Mouse (Mus musculus) embryo, embryonic 10.5 days (tissue): ENCODE data around the gene Gm3591.
"Not testable (repeated sequence)": the region's sequence is repeated elsewhere in the genome, so short reads cannot be mapped to it uniquely, and the experiment has no call there.

Experiments used
- DNase-seq: peaks from one replicate; pipeline ENCODE4 v3.0.0-alpha.2; 2015; ENCODE audit warnings: low spot score

The Gm3591 gene

DNA sequence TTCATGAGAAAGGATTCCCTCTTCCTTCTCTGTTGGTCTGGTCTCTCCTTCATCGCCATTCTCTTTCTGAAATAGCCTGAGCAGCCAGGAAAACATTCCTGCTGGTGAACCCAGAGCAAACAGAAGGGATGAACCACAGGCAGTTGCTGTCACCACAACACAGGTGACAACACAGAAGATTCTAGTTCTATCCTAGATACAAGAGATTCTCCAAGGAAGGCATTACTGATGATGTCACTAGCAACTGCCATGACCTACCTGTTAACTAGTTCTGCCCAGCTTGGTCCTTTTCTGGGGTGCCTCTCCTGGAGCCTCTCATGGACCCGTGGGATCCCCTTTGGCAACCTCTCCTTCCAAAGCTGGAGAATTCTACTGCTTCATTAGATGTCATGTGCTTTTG lies at the start of gene Gm3591:
Gm3591 (minus strand) TSS at position 101 of the 400 bp plus-strand sequence.
- DNase-seq, result not testable (repeated sequence)

DNA sequence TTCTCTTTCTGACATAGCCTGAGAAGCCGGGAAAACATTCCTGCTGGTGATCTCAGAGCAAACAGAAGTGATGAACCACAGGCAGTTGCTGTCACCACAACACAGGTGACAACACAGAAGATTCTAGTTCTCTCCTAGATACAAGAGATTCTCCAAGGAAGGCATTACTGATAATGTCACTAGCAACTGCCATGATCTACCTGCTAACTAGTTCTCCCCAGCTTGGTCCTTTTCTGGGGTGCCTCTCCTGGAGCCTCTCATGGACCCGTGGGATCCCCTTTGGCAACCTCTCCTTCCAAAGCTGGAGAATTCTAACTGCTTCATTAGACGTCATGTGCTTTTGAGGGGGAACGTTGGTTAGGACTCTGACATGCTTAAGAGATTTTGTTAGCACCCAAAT lies 32.2 kb upstream of the Gm3591 start, which contains the start of gene Gm3594:
Gm3594 (minus strand) TSS at position 101 of the 400 bp plus-strand sequence.
- DNase-seq, result not testable (repeated sequence)

DNA sequence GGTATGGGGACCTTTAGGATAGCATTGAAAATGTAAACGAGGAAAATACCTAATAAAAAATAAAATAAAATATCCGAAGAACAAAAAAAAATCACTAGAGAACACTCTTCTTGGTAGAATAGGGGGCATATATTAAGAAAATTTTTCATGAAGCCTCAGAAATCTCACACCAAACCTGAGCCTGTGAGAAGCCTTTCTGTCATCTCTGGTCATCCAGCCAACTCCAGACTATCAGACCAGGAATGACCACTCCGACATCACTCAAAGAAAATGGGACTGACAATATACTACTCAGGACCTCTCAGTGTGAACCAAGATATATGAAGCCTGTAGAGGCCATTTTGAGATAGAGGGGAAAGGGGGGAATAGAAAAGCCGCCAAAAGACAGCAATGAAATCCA lies 28.5 kb upstream of the Gm3591 start:
- DNase-seq, result not testable (repeated sequence)

DNA sequence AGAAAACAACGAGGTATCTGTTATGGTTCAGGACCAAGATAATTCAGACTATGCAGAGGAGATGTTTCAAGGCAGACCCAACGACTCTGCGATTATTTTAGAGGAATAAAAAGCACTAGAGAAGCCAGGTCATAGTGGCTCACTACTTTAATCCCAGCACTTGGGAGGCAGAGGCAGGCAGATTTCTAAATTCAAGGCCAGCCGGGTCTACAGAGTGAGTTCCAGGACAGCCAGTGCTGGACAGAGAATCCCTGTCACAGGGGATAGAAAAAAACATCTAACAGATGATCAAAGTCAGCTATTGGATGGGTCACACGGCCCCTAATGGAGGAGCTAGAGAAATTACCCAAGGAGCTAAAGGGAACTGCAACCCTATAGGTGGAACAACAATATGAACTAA lies 27.9 kb upstream of the Gm3591 start:
- DNase-seq, result not testable (repeated sequence)

DNA sequence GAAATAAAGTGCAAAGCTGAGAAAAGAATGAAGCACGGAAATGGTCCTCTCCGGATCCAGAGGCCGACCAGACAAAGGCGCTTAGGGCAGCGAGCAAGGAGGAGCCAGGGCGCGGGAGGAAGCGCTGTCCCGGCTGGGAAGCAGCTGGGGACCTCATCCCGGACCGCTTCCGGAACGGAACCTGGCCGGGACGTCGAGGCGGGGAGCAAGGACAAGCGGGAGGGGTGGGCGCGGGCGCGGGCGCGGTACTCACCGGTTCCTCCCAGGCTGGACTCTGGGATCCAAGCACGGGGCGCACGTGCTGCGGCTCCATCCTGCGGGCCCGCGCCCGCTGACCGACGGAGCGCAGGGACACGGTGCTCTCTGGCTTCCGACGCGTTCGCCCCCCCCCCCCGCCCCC lies 14.5 kb upstream of the Gm3591 start:
- not testable (repeated sequence) for DNase-seq

DNA sequence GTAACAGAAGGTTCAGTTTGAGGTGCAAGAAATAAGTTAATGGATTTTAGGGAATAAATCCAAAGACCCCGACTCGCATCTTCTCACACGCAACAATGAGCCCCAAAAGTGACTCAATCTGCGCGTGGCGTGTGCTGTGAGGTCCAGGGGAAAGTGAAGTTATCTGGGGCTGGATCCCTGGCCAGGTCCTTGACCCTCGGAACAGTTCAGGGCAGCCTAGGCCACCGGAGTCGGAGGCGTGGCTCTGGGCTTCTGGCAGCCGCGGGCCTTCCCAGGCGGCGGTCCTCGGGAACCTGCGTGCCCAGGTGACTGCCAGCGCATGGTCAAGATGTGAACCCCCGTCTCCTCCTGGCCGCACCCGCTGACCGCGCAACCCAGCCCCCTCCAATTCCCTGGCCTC lies 14.1 kb upstream of the Gm3591 start:
- not testable (repeated sequence) for DNase-seq

DNA sequence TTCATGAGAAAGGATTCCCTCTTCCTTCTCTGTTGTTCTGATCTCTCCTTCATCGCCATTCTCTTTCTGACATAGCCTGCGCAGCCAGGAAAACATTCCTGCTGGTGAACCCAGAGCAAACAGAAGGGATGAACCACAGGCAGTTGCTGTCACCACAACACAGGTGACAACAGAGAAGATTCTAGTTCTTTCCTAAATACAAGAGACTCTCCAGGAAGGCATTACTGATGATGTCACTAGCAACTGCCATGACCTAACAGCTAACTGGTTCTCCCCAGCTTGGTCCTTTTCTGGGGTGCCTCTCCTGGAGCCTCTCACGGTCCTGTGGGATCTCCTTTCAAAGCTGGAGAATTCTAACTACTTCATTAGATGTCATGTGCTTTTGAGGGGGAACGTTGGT lies 22.1 kb downstream of the Gm3591 start, which contains the start of gene Gm16440:
Gm16440 (minus strand) TSS at position 101 of the 400 bp plus-strand sequence.
- DNase-seq, result not testable (repeated sequence)
